Mouse (Mus musculus): Measurements from ENCODE around the gene Dennd5a. TPM values are rescaled to one million over a fixed set of nuclear protein-coding genes. Genes with fewer than 3 reads are reported as not detected.
A peak's percentile ranks its signal among the peaks of the same experiment; 100 is the strongest.
"Not testable (repeated sequence)": the region's sequence is repeated elsewhere in the genome, so short reads cannot be mapped to it uniquely, and the experiment has no call there.

Gene Dennd5a
- total and polyA plus RNA-seq, 3 experiments: 106 to 136 (median 106) TPM

DNA sequence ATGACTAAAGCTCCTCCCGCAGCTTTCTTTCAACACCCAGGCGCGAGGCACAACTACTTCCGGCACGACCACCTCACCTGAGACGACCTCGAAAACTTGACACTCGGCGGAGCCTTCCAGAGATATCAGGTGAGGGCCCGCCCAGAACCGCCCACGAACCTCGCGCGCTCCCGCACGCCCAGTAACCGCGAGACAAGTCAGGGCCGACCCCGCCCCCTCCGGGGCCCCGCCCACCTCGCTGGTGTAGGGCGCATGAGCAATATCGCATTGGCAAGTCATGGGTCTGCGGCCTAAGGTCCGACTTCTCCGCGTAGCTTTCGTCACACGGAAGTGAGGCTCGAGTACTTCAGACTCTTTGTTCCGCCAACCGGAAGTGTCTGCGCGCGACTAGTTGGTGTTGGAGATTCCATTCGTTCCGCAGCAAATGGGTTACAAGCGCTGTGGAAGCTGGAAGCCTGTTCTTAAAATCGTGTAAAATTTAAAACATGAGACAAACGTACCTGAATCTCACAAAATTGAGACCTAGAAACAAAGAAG is 25.9 kb upstream of the Dennd5a start:
- H3K79me2 ChIP-seq (replicated peaks; ENCODE audit: control insufficient read depth, insufficient read depth, low read length): no peaks in the 10 kb centered on the region
- H3K4me1 ChIP-seq (ENCODE audit: control insufficient read depth, insufficient read depth, low read length): peaks cover 1% of the 10 kb centered on the region; the same call in 1 of the 2 replicates
- H3K27me3 ChIP-seq (ENCODE audit: control insufficient read depth, insufficient read depth, low read length): no peaks in the 10 kb centered on the region
- H3K36me3 ChIP-seq (ENCODE audit: control insufficient read depth, insufficient read depth, low read length): no peaks in the 10 kb centered on the region; the same call in none of the 2 replicates
- H3K4me3 ChIP-seq: peak overlapping the region; percentile 68
- peak overlapping the region; percentile 49 for H3K9ac ChIP-seq (ENCODE audit: low read depth, low read length)
- H3K27ac ChIP-seq: peak overlapping the region; percentile 92
- TF ChIP-seq CTCF (IDR thresholded peaks at IDR 0.05) (no peak), EP300 (IDR thresholded peaks at IDR 0.05; ENCODE audit: insufficient read depth, low read depth, low read length) (peak; percentile 89), POLR2A (IDR thresholded peaks at IDR 0.05; ENCODE audit: insufficient read depth, low read depth, low read length) (peak; percentile 78)
- WGBS: under 1% methylated on average over 43 of the region's 43 CpGs
- DNase-seq: peak; percentile 99
- intact Hi-C loops (cut with DNase I): loop anchor here (2.0 kb wide), 1 partner anchor 33 kb away; the partner anchor contains the start of gene Ipo7

- no peak for DNase-seq
- Histone ChIP-seq H3K27ac (peak overlapping the region; percentile 92), H3K79me2 (replicated peaks; ENCODE audit: control insufficient read depth, insufficient read depth, low read length) (no peaks in the 10 kb centered on the region), H3K4me3 (peak overlapping the region; percentile 68), H3K9ac (ENCODE audit: low read depth, low read length) (peak overlapping the region; percentile 49), H3K36me3 (ENCODE audit: control insufficient read depth, insufficient read depth, low read length) (no peaks in the 10 kb centered on the region; the same call in none of the 2 replicates), H3K27me3 (ENCODE audit: control insufficient read depth, insufficient read depth, low read length) (no peaks in the 10 kb centered on the region), H3K4me1 (ENCODE audit: control insufficient read depth, insufficient read depth, low read length) (peaks cover 1% of the 10 kb centered on the region; the same call in 1 of the 2 replicates)
- intact Hi-C loops (cut with DNase I): loop anchor here (2.0 kb wide), 1 partner anchor 33 kb away; the partner anchor contains the start of gene Ipo7
- WGBS: under 1% methylated on average over 27 of the region's 27 CpGs
- TF ChIP-seq POLR2A (IDR thresholded peaks at IDR 0.05; ENCODE audit: insufficient read depth, low read depth, low read length): no peak
- no peak for TF ChIP-seq CTCF (IDR thresholded peaks at IDR 0.05)
- TF ChIP-seq EP300 (IDR thresholded peaks at IDR 0.05; ENCODE audit: insufficient read depth, low read depth, low read length): no peak
Measured at GRCm38 (mm10) chr7:109985661-109986132, 25.4 kb upstream of the Dennd5a start.

DNA sequence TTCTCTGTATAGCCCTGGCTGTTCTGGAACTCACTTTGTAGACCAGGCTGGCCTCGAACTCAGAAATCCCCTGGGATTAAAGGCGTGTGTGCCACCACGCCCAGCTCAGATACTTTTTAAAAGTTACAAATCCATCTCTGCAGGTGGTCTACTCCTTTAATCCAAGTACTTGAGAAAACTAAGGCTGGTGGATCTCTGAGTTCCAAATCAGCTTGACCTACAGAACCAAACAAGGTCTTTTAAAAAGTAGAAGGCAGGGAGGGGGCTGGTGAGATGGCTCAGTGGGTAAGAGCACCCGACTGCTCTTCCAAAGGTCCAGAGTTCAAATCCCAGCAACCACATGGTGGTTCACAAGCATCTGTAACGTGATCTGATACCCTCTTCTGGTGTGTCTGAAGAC is 24.3 kb upstream of the Dennd5a start:
- H3K4me3 ChIP-seq; H3K9ac ChIP-seq (ENCODE audit: low read depth, low read length); DNase-seq; H3K27me3 ChIP-seq (ENCODE audit: control insufficient read depth, insufficient read depth, low read length); intact Hi-C loops (cut with DNase I); H3K27ac ChIP-seq; H3K79me2 ChIP-seq (replicated peaks; ENCODE audit: control insufficient read depth, insufficient read depth, low read length); H3K4me1 ChIP-seq (ENCODE audit: control insufficient read depth, insufficient read depth, low read length); H3K36me3 ChIP-seq (ENCODE audit: control insufficient read depth, insufficient read depth, low read length): not testable (repeated sequence)
- whole genome bisulfite sequencing: 70% methylated on average over 5 of the region's 5 CpGs

- H3K79me2 ChIP-seq (replicated peaks; ENCODE audit: control insufficient read depth, insufficient read depth, low read length); H3K9ac ChIP-seq (ENCODE audit: low read depth, low read length); H3K36me3 ChIP-seq (ENCODE audit: control insufficient read depth, insufficient read depth, low read length); DNase-seq; H3K27me3 ChIP-seq (ENCODE audit: control insufficient read depth, insufficient read depth, low read length); H3K27ac ChIP-seq; H3K4me3 ChIP-seq; H3K4me1 ChIP-seq (ENCODE audit: control insufficient read depth, insufficient read depth, low read length): not testable (repeated sequence)
- TF ChIP-seq CTCF (IDR thresholded peaks at IDR 0.05): peak; percentile 72
- intact Hi-C loops (cut with DNase I): loop anchor here (5.0 kb wide), 1 partner anchor 80 kb away; no protein-coding TSS in a partner anchor
- 65% methylated on average over 5 of the region's 5 CpGs for WGBS
Measured at GRCm38 (mm10) chr7:109977131-109977530, 16.9 kb upstream of the Dennd5a start.

GRCm38 (mm10) chr7:109975966-109976715 is 15.9 kb upstream of the Dennd5a start:
- Histone ChIP-seq H3K79me2 (replicated peaks; ENCODE audit: control insufficient read depth, insufficient read depth, low read length) (no peaks in the 10 kb centered on the region), H3K27ac (no peak overlapping the region), H3K27me3 (ENCODE audit: control insufficient read depth, insufficient read depth, low read length) (no peaks in the 10 kb centered on the region), H3K4me3 (no peak overlapping the region), H3K9ac (ENCODE audit: low read depth, low read length) (no peak overlapping the region), H3K4me1 (ENCODE audit: control insufficient read depth, insufficient read depth, low read length) (no peaks in the 10 kb centered on the region; the same call in 1 of the 2 replicates), H3K36me3 (ENCODE audit: control insufficient read depth, insufficient read depth, low read length) (no peaks in the 10 kb centered on the region)
- WGBS: 89% methylated on average over 6 of the region's 6 CpGs
- intact Hi-C loops (cut with DNase I): loop anchor here (5.0 kb wide), 1 partner anchor 81 kb away; no protein-coding TSS in a partner anchor
- no peak for DNase-seq
- TF ChIP-seq CTCF (IDR thresholded peaks at IDR 0.05) (no peak), POLR2A (IDR thresholded peaks at IDR 0.05; ENCODE audit: insufficient read depth, low read depth, low read length) (no peak), EP300 (IDR thresholded peaks at IDR 0.05; ENCODE audit: insufficient read depth, low read depth, low read length) (no peak)

GRCm38 (mm10) chr7:109969542-109969941 is 9.3 kb upstream of the Dennd5a start:
- intact Hi-C loops (cut with DNase I): loop anchor here (2.0 to 5.0 kb wide), 2 partner anchors 13 to 113 kb away; no protein-coding TSS in a partner anchor
- Histone ChIP-seq H3K27me3 (ENCODE audit: control insufficient read depth, insufficient read depth, low read length) (no peaks in the 10 kb centered on the region), H3K27ac (no peak overlapping the region), H3K36me3 (ENCODE audit: control insufficient read depth, insufficient read depth, low read length) (peaks cover 2% of the 10 kb centered on the region; the same call in 1 of the 2 replicates), H3K4me1 (ENCODE audit: control insufficient read depth, insufficient read depth, low read length) (peaks cover 5% of the 10 kb centered on the region), H3K4me3 (no peak overlapping the region), H3K79me2 (replicated peaks; ENCODE audit: control insufficient read depth, insufficient read depth, low read length) (no peaks in the 10 kb centered on the region), H3K9ac (ENCODE audit: low read depth, low read length) (no peak overlapping the region)
- no peak for DNase-seq
- no peak for TF ChIP-seq CTCF (IDR thresholded peaks at IDR 0.05)
- no peak for TF ChIP-seq POLR2A (IDR thresholded peaks at IDR 0.05; ENCODE audit: insufficient read depth, low read depth, low read length)
- TF ChIP-seq EP300 (IDR thresholded peaks at IDR 0.05; ENCODE audit: insufficient read depth, low read depth, low read length): no peak
